Mouse (Mus musculus): ENCODE measurements around the gene Hhip. TPM values are rescaled to one million over a fixed set of nuclear protein-coding genes. Genes with fewer than 3 reads are reported as not detected.

Hhip gene
- polyA plus RNA-seq, 1 experiment: 4.9 TPM

GRCm38 (mm10) chr8:80031330-80032293 is 26.2 kb downstream of the Hhip start:
- WGBS: 28% methylated on average over 15 of the region's 15 CpGs
- Histone ChIP-seq H3K4me3 (ENCODE audit: low read depth, low read length) (no peak overlapping the region), H3K4me1 (ENCODE audit: control insufficient read depth, insufficient read depth, insufficient read length, low read length) (peaks cover 3% of the 10 kb centered on the region; the same call in 1 of the 2 replicates), H3K36me3 (ENCODE audit: control insufficient read depth, insufficient read depth, low read length) (no peaks in the 10 kb centered on the region), H3K27ac (ENCODE audit: insufficient read depth, low read depth, low read length) (no peak overlapping the region), H3K27me3 (ENCODE audit: control insufficient read depth, insufficient read depth, low read length) (no peaks in the 10 kb centered on the region)
- TF ChIP-seq CTCF (IDR thresholded peaks at IDR 0.05; ENCODE audit: extremely low read depth, insufficient read length, insufficient replicate concordance, low read depth, low read length): no peak
- TF ChIP-seq POLR2A (IDR thresholded peaks at IDR 0.05; ENCODE audit: low read depth, low read length): no peak

GRCm38 (mm10) chr8:80029631-80030030 is 28.2 kb downstream of the Hhip start:
- no peaks in the 10 kb centered on the region for H3K27me3 ChIP-seq (ENCODE audit: control insufficient read depth, insufficient read depth, low read length)
- H3K27ac ChIP-seq (ENCODE audit: insufficient read depth, low read depth, low read length): no peak overlapping the region
- peaks cover 3% of the 10 kb centered on the region; the same call in 1 of the 2 replicates for H3K4me1 ChIP-seq (ENCODE audit: control insufficient read depth, insufficient read depth, insufficient read length, low read length)
- WGBS: 43% methylated on average over 6 of the region's 6 CpGs
- no peaks in the 10 kb centered on the region for H3K36me3 ChIP-seq (ENCODE audit: control insufficient read depth, insufficient read depth, low read length)
- H3K4me3 ChIP-seq (ENCODE audit: low read depth, low read length): no peak overlapping the region
- TF ChIP-seq CTCF (IDR thresholded peaks at IDR 0.05; ENCODE audit: extremely low read depth, insufficient read length, insufficient replicate concordance, low read depth, low read length): no peak
- no peak for TF ChIP-seq POLR2A (IDR thresholded peaks at IDR 0.05; ENCODE audit: low read depth, low read length)

GRCm38 (mm10) chr8:80020469-80020868 is 37.3 kb downstream of the Hhip start:
- TF ChIP-seq CTCF (IDR thresholded peaks at IDR 0.05; ENCODE audit: extremely low read depth, insufficient read length, insufficient replicate concordance, low read depth, low read length): no peak
- TF ChIP-seq POLR2A (IDR thresholded peaks at IDR 0.05; ENCODE audit: low read depth, low read length): no peak
- H3K36me3 ChIP-seq (ENCODE audit: control insufficient read depth, insufficient read depth, low read length): no peaks in the 10 kb centered on the region
- H3K27me3 ChIP-seq (ENCODE audit: control insufficient read depth, insufficient read depth, low read length): no peaks in the 10 kb centered on the region
- WGBS: 55% methylated on average over 5 of the region's 5 CpGs
- no peak overlapping the region for H3K27ac ChIP-seq (ENCODE audit: insufficient read depth, low read depth, low read length)
- H3K4me3 ChIP-seq (ENCODE audit: low read depth, low read length): no peak overlapping the region
- H3K4me1 ChIP-seq (ENCODE audit: control insufficient read depth, insufficient read depth, insufficient read length, low read length): no peaks in the 10 kb centered on the region

- H3K27me3 ChIP-seq (ENCODE audit: control insufficient read depth, insufficient read depth, low read length): no peaks in the 10 kb centered on the region
- no peak overlapping the region for H3K27ac ChIP-seq (ENCODE audit: insufficient read depth, low read depth, low read length)
- no peaks in the 10 kb centered on the region for H3K36me3 ChIP-seq (ENCODE audit: control insufficient read depth, insufficient read depth, low read length)
- no peaks in the 10 kb centered on the region for H3K4me1 ChIP-seq (ENCODE audit: control insufficient read depth, insufficient read depth, insufficient read length, low read length)
- no peak overlapping the region for H3K4me3 ChIP-seq (ENCODE audit: low read depth, low read length)
- WGBS: 84% methylated on average over 2 of the region's 2 CpGs
- TF ChIP-seq POLR2A (IDR thresholded peaks at IDR 0.05; ENCODE audit: low read depth, low read length): no peak
These were observed 42.0 kb downstream of the Hhip start for GRCm38 (mm10) chr8:80015818-80016217.

- Histone ChIP-seq H3K27ac (ENCODE audit: insufficient read depth, low read depth, low read length) (no peak overlapping the region), H3K27me3 (ENCODE audit: control insufficient read depth, insufficient read depth, low read length) (no peaks in the 10 kb centered on the region), H3K4me1 (ENCODE audit: control insufficient read depth, insufficient read depth, insufficient read length, low read length) (peaks cover 4% of the 10 kb centered on the region; the same call in 1 of the 2 replicates), H3K4me3 (ENCODE audit: low read depth, low read length) (no peak overlapping the region), H3K36me3 (ENCODE audit: control insufficient read depth, insufficient read depth, low read length) (no peaks in the 10 kb centered on the region)
- WGBS: 28% methylated on average over 5 of the region's 5 CpGs
- TF ChIP-seq POLR2A (IDR thresholded peaks at IDR 0.05; ENCODE audit: low read depth, low read length) (no peak), CTCF (IDR thresholded peaks at IDR 0.05; ENCODE audit: extremely low read depth, insufficient read length, insufficient replicate concordance, low read depth, low read length) (no peak)
These were observed 53.4 kb downstream of the Hhip start for GRCm38 (mm10) chr8:80004421-80004820.

GRCm38 (mm10) chr8:80002313-80002712 is 55.5 kb downstream of the Hhip start:
- Histone ChIP-seq H3K4me3 (ENCODE audit: low read depth, low read length) (no peak overlapping the region), H3K27ac (ENCODE audit: insufficient read depth, low read depth, low read length) (no peak overlapping the region), H3K4me1 (ENCODE audit: control insufficient read depth, insufficient read depth, insufficient read length, low read length) (peaks cover 4% of the 10 kb centered on the region; the same call in 1 of the 2 replicates), H3K27me3 (ENCODE audit: control insufficient read depth, insufficient read depth, low read length) (no peaks in the 10 kb centered on the region), H3K36me3 (ENCODE audit: control insufficient read depth, insufficient read depth, low read length) (no peaks in the 10 kb centered on the region)
- 73% methylated on average over 5 of the region's 5 CpGs for WGBS
- TF ChIP-seq CTCF (IDR thresholded peaks at IDR 0.05; ENCODE audit: extremely low read depth, insufficient read length, insufficient replicate concordance, low read depth, low read length) (no peak), POLR2A (IDR thresholded peaks at IDR 0.05; ENCODE audit: low read depth, low read length) (no peak)

GRCm38 (mm10) chr8:79995075-79995474 is 62.7 kb downstream of the Hhip start:
- no peaks in the 10 kb centered on the region for H3K27me3 ChIP-seq (ENCODE audit: control insufficient read depth, insufficient read depth, low read length)
- TF ChIP-seq POLR2A (IDR thresholded peaks at IDR 0.05; ENCODE audit: low read depth, low read length) (no peak), CTCF (IDR thresholded peaks at IDR 0.05; ENCODE audit: extremely low read depth, insufficient read length, insufficient replicate concordance, low read depth, low read length) (no peak)
- no peaks in the 10 kb centered on the region for H3K4me1 ChIP-seq (ENCODE audit: control insufficient read depth, insufficient read depth, insufficient read length, low read length)
- no peak overlapping the region for H3K4me3 ChIP-seq (ENCODE audit: low read depth, low read length)
- no peaks in the 10 kb centered on the region for H3K36me3 ChIP-seq (ENCODE audit: control insufficient read depth, insufficient read depth, low read length)
- WGBS: 70% methylated on average over 6 of the region's 6 CpGs
- H3K27ac ChIP-seq (ENCODE audit: insufficient read depth, low read depth, low read length): no peak overlapping the region

Data from small intestine, adult 2 months (tissue).